Mouse (Mus musculus): ENCODE results near the gene 1700029I15Rik. TPM values are rescaled to one million over a fixed set of nuclear protein-coding genes. Genes with fewer than 3 reads are reported as not detected.
A peak's percentile ranks its signal among the peaks of the same experiment; 100 is the strongest.

1700029I15Rik gene
- total and polyA plus RNA-seq, 3 experiments = 0.67 to 3.4 (median 3.0) TPM

- H3K9ac ChIP-seq (ENCODE audit: insufficient read depth, low read depth) = no peak overlapping the region
- no peak for DNase-seq (ENCODE audit: extremely low read depth)
- H3K36me3 ChIP-seq (replicated peaks in 1 of 2; ENCODE audit: control insufficient read depth in 1 of 2, insufficient read depth in 1 of 2, low read length in 1 of 2) = peaks cover 85 to 100% of the 10 kb centered on the region in 2 experiments
- H3K4me2 ChIP-seq (ENCODE audit: insufficient read depth, low read depth, poor library complexity, severe bottlenecking) = no peak overlapping the region
- TF ChIP-seq CTCF (conservative IDR thresholded peaks at IDR 0.05 in 1 of 2, IDR thresholded peaks at IDR 0.05 in 1 of 2; ENCODE audit: low read depth in 2 of 2, low read length in 2 of 2) (peak; percentile 18 to 41; a peak in 2 of 4 replicates), RCOR1 (conservative IDR thresholded peaks at IDR 0.05; ENCODE audit: low read depth, low read length) (no peak)
- no peaks in the 10 kb centered on the region for H3K27me3 ChIP-seq (replicated peaks)
- peaks cover 0 to 14% of the 10 kb centered on the region in 2 experiments; a peak in 2 of 4 replicates for H3K4me1 ChIP-seq (ENCODE audit: control insufficient read depth in 1 of 2, insufficient read depth in 2 of 2)
- in situ Hi-C loops (cut with MboI; ENCODE audit: low pct_ligation_motif_present, low pct_unique_long_range_greater_than_20kb, low sequenced_read_pairs) = no loop called here
- peaks cover 5% of the 10 kb centered on the region; the same call in 1 of the 2 replicates for H3K79me2 ChIP-seq (replicated peaks; ENCODE audit: control insufficient read depth, extremely low read depth, insufficient read depth, poor library complexity, severe bottlenecking)
- no peak overlapping the region for H3K27ac ChIP-seq (ENCODE audit: insufficient read depth, low read depth)
- no peak overlapping the region for H3K4me3 ChIP-seq (replicated peaks in 1 of 3; ENCODE audit: low read depth in 2 of 3, low read length in 2 of 3, poor library complexity in 1 of 3)
- dilution Hi-C loops (cut with MboI; ENCODE audit: extremely low pct_ligation_motif_present, extremely low pct_unique_long_range_greater_than_20kb, low sequenced_read_pairs) = no loop called here
- H3K9me3 ChIP-seq (replicated peaks; ENCODE audit: low read length) = no peaks in the 10 kb centered on the region
Observed at GRCm38 (mm10) chr2:92422388-92423135, 40.2 kb downstream of the 1700029I15Rik start.

- no peak overlapping the region for H3K27ac ChIP-seq (ENCODE audit: insufficient read depth, low read depth)
- peaks cover 9% of the 10 kb centered on the region; the same call in 1 of the 2 replicates for H3K79me2 ChIP-seq (replicated peaks; ENCODE audit: control insufficient read depth, extremely low read depth, insufficient read depth, poor library complexity, severe bottlenecking)
- H3K4me1 ChIP-seq (ENCODE audit: control insufficient read depth in 1 of 2, insufficient read depth in 2 of 2) = peaks cover 0 to 19% of the 10 kb centered on the region in 2 experiments; a peak in 2 of 4 replicates
- no peak overlapping the region for H3K4me2 ChIP-seq (ENCODE audit: insufficient read depth, low read depth, poor library complexity, severe bottlenecking)
- H3K9me3 ChIP-seq (replicated peaks; ENCODE audit: low read length) = no peaks in the 10 kb centered on the region
- DNase-seq (ENCODE audit: extremely low read depth) = no peak
- TF ChIP-seq MEF2A (IDR thresholded peaks at IDR 0.05; ENCODE audit: borderline replicate concordance, low read depth, low read length) (no peak), MAX (IDR thresholded peaks at IDR 0.05; ENCODE audit: low read length) (no peak), ZNF384 (IDR thresholded peaks at IDR 0.05; ENCODE audit: low read depth, low read length) (no peak), NRF1 (IDR thresholded peaks at IDR 0.05; ENCODE audit: low read depth, low read length) (no peak), POLR2AphosphoS2 (IDR thresholded peaks at IDR 0.05; ENCODE audit: low read depth, low read length) (no peak), ETS1 (conservative IDR thresholded peaks at IDR 0.05; ENCODE audit: low read depth, low read length) (no peak), BHLHE40 (IDR thresholded peaks at IDR 0.05; ENCODE audit: low read depth, low read length) (no peak), USF2 (conservative IDR thresholded peaks at IDR 0.05; ENCODE audit: low read depth, low read length) (no peak), POLR2A (IDR thresholded peaks at IDR 0.05; ENCODE audit: low read depth, low read length) (no peak), MYC (IDR thresholded peaks at IDR 0.05; ENCODE audit: low read depth, low read length) (no peak), NELFE (IDR thresholded peaks at IDR 0.05; ENCODE audit: low read depth, low read length) (no peak)
- no peak overlapping the region for H3K9ac ChIP-seq (ENCODE audit: insufficient read depth, low read depth)
- no peak overlapping the region for H3K4me3 ChIP-seq (replicated peaks in 1 of 3; ENCODE audit: low read depth in 2 of 3, low read length in 2 of 3, poor library complexity in 1 of 3)
- H3K27me3 ChIP-seq (replicated peaks) = no peaks in the 10 kb centered on the region
- H3K36me3 ChIP-seq (replicated peaks in 1 of 2; ENCODE audit: control insufficient read depth in 1 of 2, insufficient read depth in 1 of 2, low read length in 1 of 2) = peaks cover 80 to 99% of the 10 kb centered on the region in 2 experiments
- in situ Hi-C loops (cut with MboI; ENCODE audit: low pct_ligation_motif_present, low pct_unique_long_range_greater_than_20kb, low sequenced_read_pairs) = no loop called here
- dilution Hi-C loops (cut with MboI; ENCODE audit: extremely low pct_ligation_motif_present, extremely low pct_unique_long_range_greater_than_20kb, low sequenced_read_pairs) = no loop called here
Observed at GRCm38 (mm10) chr2:92423156-92423555, 40.8 kb downstream of the 1700029I15Rik start.
